Mouse (Mus musculus): Measurements from ENCODE around the gene Rbfox3. TPM values are rescaled to one million over a fixed set of nuclear protein-coding genes. Genes with fewer than 3 reads are reported as not detected.

The Rbfox3 gene
- polyA plus RNA-seq, 1 experiment from 2014 or later: 31.7 TPM

DNA sequence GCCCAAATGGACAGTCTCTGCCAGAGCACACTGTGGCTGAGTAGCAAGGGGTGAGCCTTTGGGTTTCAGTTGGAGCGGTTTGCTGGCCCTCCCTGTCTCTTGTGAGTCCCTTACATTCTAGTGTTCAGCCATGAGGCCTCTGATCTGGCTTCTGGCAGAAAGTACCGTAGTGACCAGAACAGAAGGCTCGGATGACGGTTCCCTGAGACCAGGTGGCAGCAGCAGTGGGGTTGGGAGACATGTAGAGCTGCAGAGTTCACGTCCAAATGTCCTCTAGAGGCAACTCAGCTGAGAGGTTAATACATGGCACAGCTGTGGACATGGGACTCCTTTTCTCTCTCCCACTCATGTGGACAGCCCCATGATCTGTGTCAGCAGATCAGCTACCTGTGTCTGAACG is 404.3 kb downstream of the Rbfox3 start:
- Histone ChIP-seq H3K4me2 (ENCODE audit: low read length) (no peak overlapping the region), H3K27ac (replicated peaks; ENCODE audit: low read depth, low read length) (no peak overlapping the region), H3K27me3 (ENCODE audit: control insufficient read depth, insufficient read depth, low read length) (no peaks in the 10 kb centered on the region), H3K9me3 (ENCODE audit: control insufficient read depth, low read length) (no peaks in the 10 kb centered on the region), H3K9ac (replicated peaks; ENCODE audit: low read length) (no peak overlapping the region), H3K4me1 (ENCODE audit: control insufficient read depth, insufficient read depth, low read length) (peaks cover 1% of the 10 kb centered on the region), H3K36me3 (ENCODE audit: control insufficient read depth, insufficient read depth, low read length) (no peaks in the 10 kb centered on the region), H3K4me3 (replicated peaks; ENCODE audit: low read depth, low read length) (no peak overlapping the region)
- WGBS: 91% methylated on average over 6 of the region's 6 CpGs
- ATAC-seq (ENCODE audit: low FRiP score, low TSS enrichment): no peak
- DNase-seq: no peak

DNA sequence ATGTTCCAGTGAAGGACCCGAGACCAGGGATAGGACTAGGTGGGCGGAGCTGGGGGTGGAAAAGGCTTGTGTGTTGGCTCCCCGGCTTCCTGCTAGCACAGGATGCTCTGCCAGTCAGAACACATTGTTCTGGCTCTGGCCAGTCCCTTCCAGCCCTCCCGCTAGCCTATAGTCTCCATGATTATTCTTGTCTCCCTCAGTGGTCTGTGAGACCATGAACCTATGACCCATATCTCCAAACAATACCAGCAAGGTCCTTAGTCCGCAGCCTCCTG is 407.3 kb downstream of the Rbfox3 start:
- ATAC-seq (ENCODE audit: low FRiP score, low TSS enrichment) (no peak), DNase-seq (no peak)

DNA sequence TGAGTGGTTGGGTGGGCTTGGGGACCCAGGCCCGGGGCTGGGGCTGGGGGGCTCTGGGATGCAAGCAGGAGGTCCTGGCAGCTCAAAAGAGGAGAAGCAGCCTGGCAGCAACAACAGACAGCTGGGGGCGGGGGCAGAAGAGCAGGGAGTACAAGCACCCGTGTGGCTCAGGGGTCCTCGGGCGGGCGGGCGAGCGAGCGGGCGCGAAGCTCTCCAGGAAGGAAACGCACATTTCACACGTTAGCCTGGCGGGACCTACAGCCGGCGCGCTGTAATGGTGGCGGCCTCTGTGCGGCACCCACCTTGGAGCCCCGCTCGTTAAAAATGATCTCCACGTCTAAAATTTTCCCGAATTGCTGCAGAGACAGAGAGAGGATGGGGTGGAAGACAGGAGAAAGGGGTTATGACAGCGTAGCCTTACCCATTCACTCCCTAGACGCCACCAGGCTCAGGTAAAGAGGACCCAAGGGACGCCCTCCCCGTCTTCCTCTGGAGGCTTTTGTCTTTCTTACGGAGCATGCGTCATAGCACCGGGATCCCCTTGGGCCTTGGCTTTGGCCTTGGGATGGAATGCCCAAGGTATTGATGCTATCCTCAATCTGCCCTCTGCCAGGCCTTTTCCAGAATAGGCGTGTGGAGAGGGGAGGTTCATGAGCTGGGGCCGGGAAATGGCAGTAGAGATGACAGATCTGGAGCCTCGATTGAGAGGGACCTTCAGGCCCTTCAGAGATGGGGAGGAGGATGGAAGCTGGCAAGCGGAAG is 407.8 kb downstream of the Rbfox3 start:
- WGBS: 30% methylated on average over 34 of the region's 34 CpGs
- no peaks in the 10 kb centered on the region for H3K4me1 ChIP-seq (ENCODE audit: control insufficient read depth, insufficient read depth, low read length)
- H3K27me3 ChIP-seq (ENCODE audit: control insufficient read depth, insufficient read depth, low read length): no peaks in the 10 kb centered on the region
- H3K36me3 ChIP-seq (ENCODE audit: control insufficient read depth, insufficient read depth, low read length): peaks cover 3% of the 10 kb centered on the region; the same call in 1 of the 2 replicates
- H3K9ac ChIP-seq (replicated peaks; ENCODE audit: low read length): no peak overlapping the region
- no peak overlapping the region for H3K4me3 ChIP-seq (replicated peaks; ENCODE audit: low read depth, low read length)
- H3K9me3 ChIP-seq (ENCODE audit: control insufficient read depth, low read length): no peaks in the 10 kb centered on the region
- no peak overlapping the region for H3K27ac ChIP-seq (replicated peaks; ENCODE audit: low read depth, low read length)
- no peak for ATAC-seq (ENCODE audit: low FRiP score, low TSS enrichment)
- DNase-seq: no peak
- H3K4me2 ChIP-seq (ENCODE audit: low read length): no peak overlapping the region

More for the DNA sequence above, 407.3 kb downstream of the Rbfox3 start:
- Histone ChIP-seq H3K9ac (replicated peaks; ENCODE audit: low read length) (no peak overlapping the region), H3K36me3 (ENCODE audit: control insufficient read depth, insufficient read depth, low read length) (peaks cover 3% of the 10 kb centered on the region; the same call in 1 of the 2 replicates), H3K4me3 (replicated peaks; ENCODE audit: low read depth, low read length) (no peak overlapping the region), H3K27me3 (ENCODE audit: control insufficient read depth, insufficient read depth, low read length) (no peaks in the 10 kb centered on the region), H3K27ac (replicated peaks; ENCODE audit: low read depth, low read length) (no peak overlapping the region), H3K9me3 (ENCODE audit: control insufficient read depth, low read length) (no peaks in the 10 kb centered on the region), H3K4me1 (ENCODE audit: control insufficient read depth, insufficient read depth, low read length) (no peaks in the 10 kb centered on the region), H3K4me2 (ENCODE audit: low read length) (no peak overlapping the region)
- WGBS: 65% methylated on average over 5 of the region's 5 CpGs

DNA sequence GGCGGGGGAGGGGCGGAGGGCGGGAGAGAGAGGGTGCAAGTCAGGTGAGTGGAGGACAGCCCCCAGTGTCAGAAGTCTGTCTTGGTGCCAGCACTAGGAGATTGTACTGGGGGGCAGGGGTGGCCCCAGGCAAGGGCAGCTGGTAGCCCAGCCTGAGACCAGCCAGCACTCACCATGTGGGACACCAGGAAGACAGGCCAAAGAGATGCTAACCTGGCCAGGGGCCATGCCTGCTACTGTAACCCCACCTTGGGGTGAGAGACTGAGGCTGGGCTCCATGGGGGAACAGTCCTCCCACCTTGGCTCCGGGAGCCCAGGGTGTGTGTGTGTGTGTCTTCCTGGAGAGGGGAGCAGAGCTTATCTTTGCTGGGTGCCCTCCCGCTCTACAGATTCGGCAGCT is 408.4 kb downstream of the Rbfox3 start:
- no peak overlapping the region for H3K4me2 ChIP-seq (ENCODE audit: low read length)
- no peak for DNase-seq
- 63% methylated on average over 6 of the region's 6 CpGs for WGBS
- no peak overlapping the region for H3K27ac ChIP-seq (replicated peaks; ENCODE audit: low read depth, low read length)
- H3K27me3 ChIP-seq (ENCODE audit: control insufficient read depth, insufficient read depth, low read length): no peaks in the 10 kb centered on the region
- no peaks in the 10 kb centered on the region for H3K9me3 ChIP-seq (ENCODE audit: control insufficient read depth, low read length)
- no peaks in the 10 kb centered on the region for H3K4me1 ChIP-seq (ENCODE audit: control insufficient read depth, insufficient read depth, low read length)
- no peak for ATAC-seq (ENCODE audit: low FRiP score, low TSS enrichment)
- no peak overlapping the region for H3K4me3 ChIP-seq (replicated peaks; ENCODE audit: low read depth, low read length)
- no peak overlapping the region for H3K9ac ChIP-seq (replicated peaks; ENCODE audit: low read length)
- H3K36me3 ChIP-seq (ENCODE audit: control insufficient read depth, insufficient read depth, low read length): peaks cover 3% of the 10 kb centered on the region; the same call in 1 of the 2 replicates

DNA sequence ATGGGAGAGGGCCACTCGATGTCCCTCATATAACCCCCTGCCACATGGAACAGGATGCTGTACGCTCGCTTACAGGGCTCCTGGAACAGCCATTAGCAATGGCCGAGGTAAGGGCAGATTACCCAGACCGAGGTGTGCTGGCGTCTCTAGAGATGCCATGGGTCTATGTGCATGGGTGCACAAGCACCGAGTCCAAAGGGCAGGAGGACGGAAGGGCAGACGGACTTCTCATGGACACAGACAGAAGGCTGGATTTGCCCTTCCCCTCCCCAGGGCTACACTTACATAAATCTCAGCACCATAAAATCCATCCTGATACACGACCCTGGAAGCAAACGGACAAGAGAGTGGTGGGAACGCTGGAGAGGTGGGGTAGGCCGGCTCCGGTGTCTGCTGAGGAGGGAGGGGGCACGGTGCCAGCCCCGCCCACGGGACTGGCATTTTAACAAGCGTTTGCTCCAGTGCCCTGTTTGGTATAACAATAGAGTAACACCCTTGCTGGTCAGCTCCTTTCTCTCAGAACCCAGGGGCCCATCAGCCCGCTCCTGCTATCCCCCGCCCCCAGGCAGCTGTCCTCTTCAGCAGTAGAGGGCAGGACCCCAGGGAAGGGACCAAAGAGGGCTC is 415.2 kb downstream of the Rbfox3 start:
- Histone ChIP-seq H3K9ac (replicated peaks; ENCODE audit: low read length) (no peak overlapping the region), H3K4me1 (ENCODE audit: control insufficient read depth, insufficient read depth, low read length) (0 out of 2 replicates have a peak, but pooled peaks cover 4% of the 10 kb centered on the region), H3K4me2 (ENCODE audit: low read length) (no peak overlapping the region), H3K27ac (replicated peaks; ENCODE audit: low read depth, low read length) (no peak overlapping the region), H3K4me3 (replicated peaks; ENCODE audit: low read depth, low read length) (no peak overlapping the region), H3K9me3 (ENCODE audit: control insufficient read depth, low read length) (no peaks in the 10 kb centered on the region), H3K36me3 (ENCODE audit: control insufficient read depth, insufficient read depth, low read length) (no peaks in the 10 kb centered on the region), H3K27me3 (ENCODE audit: control insufficient read depth, insufficient read depth, low read length) (no peaks in the 10 kb centered on the region)
- WGBS: 55% methylated on average over 20 of the region's 20 CpGs
- ATAC-seq (ENCODE audit: low FRiP score, low TSS enrichment) (no peak), DNase-seq (no peak)

DNA sequence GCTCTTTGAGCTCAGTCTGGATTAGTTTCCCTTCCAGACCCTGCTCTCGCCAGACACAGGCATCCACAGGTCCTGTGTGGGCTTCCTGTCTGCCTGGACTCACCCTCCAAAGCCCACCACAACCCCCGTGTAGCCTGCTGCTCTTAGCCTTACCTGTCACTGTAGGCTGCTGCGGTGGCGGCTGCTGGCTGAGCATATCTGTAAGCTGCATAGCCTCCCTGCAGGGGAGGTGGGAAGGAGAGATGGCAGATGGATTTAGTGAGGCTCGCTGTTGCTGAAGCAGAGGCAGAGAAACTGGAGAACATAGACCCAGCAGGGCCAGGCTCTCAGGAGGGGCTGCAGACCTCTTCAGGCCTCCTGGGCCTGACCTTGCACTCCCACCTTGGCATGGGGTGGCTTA is 416.3 kb downstream of the Rbfox3 start:
- H3K27ac ChIP-seq (replicated peaks; ENCODE audit: low read depth, low read length): no peak overlapping the region
- ATAC-seq (ENCODE audit: low FRiP score, low TSS enrichment) (no peak), DNase-seq (no peak)
- H3K36me3 ChIP-seq (ENCODE audit: control insufficient read depth, insufficient read depth, low read length): no peaks in the 10 kb centered on the region
- no peaks in the 10 kb centered on the region for H3K9me3 ChIP-seq (ENCODE audit: control insufficient read depth, low read length)
- no peak overlapping the region for H3K4me2 ChIP-seq (ENCODE audit: low read length)
- H3K4me1 ChIP-seq (ENCODE audit: control insufficient read depth, insufficient read depth, low read length): peaks cover 12% of the 10 kb centered on the region; the same call in 1 of the 2 replicates
- no peaks in the 10 kb centered on the region for H3K27me3 ChIP-seq (ENCODE audit: control insufficient read depth, insufficient read depth, low read length)
- WGBS: 58% methylated on average over 5 of the region's 5 CpGs
- H3K4me3 ChIP-seq (replicated peaks; ENCODE audit: low read depth, low read length): no peak overlapping the region
- no peak overlapping the region for H3K9ac ChIP-seq (replicated peaks; ENCODE audit: low read length)

DNA sequence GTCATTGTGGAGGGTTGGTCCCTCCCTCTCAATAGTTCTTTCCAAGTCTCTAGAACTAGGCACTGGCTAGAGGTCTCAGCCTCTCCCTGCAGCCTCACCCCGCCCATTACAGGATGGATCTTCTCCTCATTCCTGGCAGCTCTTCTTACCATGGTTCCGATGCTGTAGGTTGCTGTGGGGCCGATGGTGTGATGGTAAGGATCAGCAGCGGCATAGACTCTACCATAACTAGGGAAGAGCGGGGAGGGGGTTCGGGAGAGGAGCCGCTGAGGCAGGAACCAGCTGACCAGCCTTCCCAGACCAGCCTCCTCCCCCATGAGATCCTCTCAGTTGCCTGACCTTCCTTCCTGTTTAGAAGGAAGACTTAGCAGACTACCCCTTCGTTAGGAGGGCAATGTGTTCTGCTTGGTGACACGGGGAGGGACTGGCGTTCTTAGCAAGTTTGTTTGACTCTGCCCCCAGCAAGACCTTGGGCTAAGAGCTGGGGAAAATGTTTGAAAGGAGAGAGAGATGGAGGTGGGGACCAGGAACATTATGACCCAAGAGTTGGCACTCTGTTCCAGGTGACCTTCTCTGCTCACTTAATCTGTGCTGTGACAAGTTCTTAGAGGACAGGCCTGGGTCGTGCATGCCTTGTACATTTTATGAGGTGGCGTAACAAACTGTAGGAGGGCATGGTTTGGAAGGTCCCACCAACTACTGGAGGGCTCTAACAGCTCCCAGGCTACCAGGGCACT is 417.2 kb downstream of the Rbfox3 start:
- Histone ChIP-seq H3K4me3 (replicated peaks; ENCODE audit: low read depth, low read length) (no peak overlapping the region), H3K4me2 (ENCODE audit: low read length) (no peak overlapping the region), H3K9ac (replicated peaks; ENCODE audit: low read length) (no peak overlapping the region), H3K36me3 (ENCODE audit: control insufficient read depth, insufficient read depth, low read length) (no peaks in the 10 kb centered on the region), H3K27me3 (ENCODE audit: control insufficient read depth, insufficient read depth, low read length) (no peaks in the 10 kb centered on the region), H3K27ac (replicated peaks; ENCODE audit: low read depth, low read length) (no peak overlapping the region), H3K4me1 (ENCODE audit: control insufficient read depth, insufficient read depth, low read length) (peaks cover 21% of the 10 kb centered on the region), H3K9me3 (ENCODE audit: control insufficient read depth, low read length) (no peaks in the 10 kb centered on the region)
- WGBS: 91% methylated on average over 12 of the region's 12 CpGs
- ATAC-seq (ENCODE audit: low FRiP score, low TSS enrichment): no peak
- no peak for DNase-seq

DNA sequence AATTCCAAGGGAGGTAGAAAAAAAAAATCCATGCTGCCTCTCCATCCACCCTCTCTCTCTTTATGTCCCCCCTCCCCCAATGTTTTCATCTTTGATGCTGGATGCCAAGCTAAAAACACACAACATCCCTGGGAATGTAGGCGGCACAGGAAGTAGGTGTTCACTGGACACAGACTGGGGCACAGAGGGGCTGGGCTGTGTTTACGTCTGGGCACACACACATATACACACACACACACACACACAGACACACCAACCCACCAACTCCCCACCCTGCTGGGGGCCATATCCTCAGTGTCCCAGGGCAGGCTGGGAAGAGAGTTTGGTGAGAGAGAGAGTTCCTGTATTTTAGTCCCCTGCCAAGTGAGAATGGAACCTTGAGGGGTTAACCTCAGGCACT is 417.9 kb downstream of the Rbfox3 start:
- no peak for DNase-seq
- Histone ChIP-seq H3K4me1 (ENCODE audit: control insufficient read depth, insufficient read depth, low read length) (peaks cover 28% of the 10 kb centered on the region), H3K27ac (replicated peaks; ENCODE audit: low read depth, low read length) (no peak overlapping the region)

More for the DNA sequence above, 417.9 kb downstream of the Rbfox3 start:
- Histone ChIP-seq H3K36me3 (ENCODE audit: control insufficient read depth, insufficient read depth, low read length) (no peaks in the 10 kb centered on the region), H3K9ac (replicated peaks; ENCODE audit: low read length) (no peak overlapping the region), H3K4me3 (replicated peaks; ENCODE audit: low read depth, low read length) (no peak overlapping the region), H3K4me2 (ENCODE audit: low read length) (no peak overlapping the region), H3K9me3 (ENCODE audit: control insufficient read depth, low read length) (no peaks in the 10 kb centered on the region), H3K27me3 (ENCODE audit: control insufficient read depth, insufficient read depth, low read length) (no peaks in the 10 kb centered on the region)
- 81% methylated on average over 2 of the region's 2 CpGs for WGBS
- no peak for ATAC-seq (ENCODE audit: low FRiP score, low TSS enrichment)
